Mouse (Mus musculus): ENCODE data around the gene Ust. TPM values are rescaled to one million over a fixed set of nuclear protein-coding genes. Genes with fewer than 3 reads are reported as not detected.

Gene Ust
- polyA plus RNA-seq, 1 experiment from 2014 or later, result 2.0 TPM

DNA sequence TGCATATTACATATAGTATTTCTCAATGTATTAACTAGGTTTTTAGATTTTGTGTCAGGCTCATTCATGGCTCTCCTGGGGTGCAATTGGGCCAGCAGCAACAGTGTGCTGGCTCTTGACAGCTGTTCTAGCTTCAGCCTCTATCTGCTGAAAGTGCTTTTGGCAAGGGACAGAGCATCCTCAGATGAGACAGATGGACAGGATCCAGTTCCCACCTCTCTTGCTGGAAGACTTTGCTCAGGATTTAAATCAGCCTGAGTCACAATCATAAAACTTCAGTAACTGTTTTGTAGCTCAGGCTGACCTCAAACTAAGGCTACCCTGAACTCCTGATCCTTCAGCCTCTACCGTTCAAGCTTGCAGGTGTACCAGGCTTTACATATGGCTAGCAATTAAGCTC, 219.5 kb downstream of the Ust start:
- TF ChIP-seq CTCF (IDR thresholded peaks at IDR 0.05; ENCODE audit: low read depth), result no peak
- WGBS, result 83% methylated on average over 1 of the region's 1 CpGs
- H3K9me3 ChIP-seq (ENCODE audit: control insufficient read depth), result no peaks in the 10 kb centered on the region

DNA sequence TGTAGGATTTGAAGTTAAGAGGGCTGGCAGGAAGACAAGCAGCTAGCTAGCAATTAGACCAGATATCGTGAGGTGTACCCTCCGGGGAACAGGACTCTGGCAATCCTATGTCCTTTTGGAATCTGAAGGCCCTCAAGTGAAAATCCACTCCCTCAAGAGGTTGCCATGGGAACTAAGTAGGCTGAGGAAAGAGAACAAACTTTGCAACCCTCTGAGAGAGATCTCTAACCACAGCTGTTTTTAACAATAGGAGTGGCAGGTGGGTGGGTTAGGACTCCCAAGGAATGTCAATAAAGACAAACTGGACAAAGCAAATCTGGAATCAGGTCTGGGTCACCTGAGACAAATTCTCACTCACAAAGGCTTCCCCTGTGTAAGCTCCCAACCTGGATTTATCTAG, 221.4 kb downstream of the Ust start:
- Histone ChIP-seq H3K27ac (ENCODE audit: low read depth, low read length) (no peak overlapping the region), H3K36me3 (ENCODE audit: control insufficient read depth, insufficient read depth) (no peaks in the 10 kb centered on the region), H3K9ac (ENCODE audit: low read depth, low read length) (no peak overlapping the region), H3K4me3 (ENCODE audit: low read depth, low read length) (no peak overlapping the region), H3K4me1 (replicated peaks; ENCODE audit: control insufficient read depth, insufficient read depth, low read length) (no peaks in the 10 kb centered on the region), H3K9me3 (ENCODE audit: control insufficient read depth) (no peaks in the 10 kb centered on the region), H3K4me2 (replicated peaks; ENCODE audit: low read depth) (no peak overlapping the region), H3K27me3 (replicated peaks; ENCODE audit: control insufficient read depth, insufficient read depth, low read length) (no peaks in the 10 kb centered on the region)
- no peak for ATAC-seq
- no peak for TF ChIP-seq CTCF (IDR thresholded peaks at IDR 0.05; ENCODE audit: low read depth)
- WGBS, result 25% methylated on average over 2 of the region's 2 CpGs

More for the DNA sequence above, 219.5 kb downstream of the Ust start:
- Histone ChIP-seq H3K27ac (ENCODE audit: low read depth, low read length) (no peak overlapping the region), H3K4me2 (replicated peaks; ENCODE audit: low read depth) (no peak overlapping the region), H3K27me3 (replicated peaks; ENCODE audit: control insufficient read depth, insufficient read depth, low read length) (no peaks in the 10 kb centered on the region), H3K4me3 (ENCODE audit: low read depth, low read length) (no peak overlapping the region), H3K4me1 (replicated peaks; ENCODE audit: control insufficient read depth, insufficient read depth, low read length) (no peaks in the 10 kb centered on the region), H3K9ac (ENCODE audit: low read depth, low read length) (no peak overlapping the region), H3K36me3 (ENCODE audit: control insufficient read depth, insufficient read depth) (no peaks in the 10 kb centered on the region)
- ATAC-seq, result no peak

- Histone ChIP-seq H3K4me2 (replicated peaks; ENCODE audit: low read depth) (no peak overlapping the region), H3K9me3 (ENCODE audit: control insufficient read depth) (no peaks in the 10 kb centered on the region), H3K4me1 (replicated peaks; ENCODE audit: control insufficient read depth, insufficient read depth, low read length) (no peaks in the 10 kb centered on the region), H3K36me3 (ENCODE audit: control insufficient read depth, insufficient read depth) (no peaks in the 10 kb centered on the region), H3K27me3 (replicated peaks; ENCODE audit: control insufficient read depth, insufficient read depth, low read length) (no peaks in the 10 kb centered on the region), H3K27ac (ENCODE audit: low read depth, low read length) (no peak overlapping the region), H3K9ac (ENCODE audit: low read depth, low read length) (no peak overlapping the region), H3K4me3 (ENCODE audit: low read depth, low read length) (no peak overlapping the region)
- no peak for TF ChIP-seq CTCF (IDR thresholded peaks at IDR 0.05; ENCODE audit: low read depth)
- 59% methylated on average over 5 of the region's 5 CpGs for WGBS
- no peak for ATAC-seq
These were observed 228.0 kb downstream of the Ust start for GRCm38 (mm10) chr10:8290661-8291060.

- Histone ChIP-seq H3K36me3 (ENCODE audit: control insufficient read depth, insufficient read depth) (no peaks in the 10 kb centered on the region), H3K9me3 (ENCODE audit: control insufficient read depth) (no peaks in the 10 kb centered on the region), H3K4me2 (replicated peaks; ENCODE audit: low read depth) (peak overlapping the region; percentile 38), H3K27ac (ENCODE audit: low read depth, low read length) (no peak overlapping the region), H3K4me3 (ENCODE audit: low read depth, low read length) (no peak overlapping the region), H3K9ac (ENCODE audit: low read depth, low read length) (no peak overlapping the region), H3K27me3 (replicated peaks; ENCODE audit: control insufficient read depth, insufficient read depth, low read length) (no peaks in the 10 kb centered on the region), H3K4me1 (replicated peaks; ENCODE audit: control insufficient read depth, insufficient read depth, low read length) (no peaks in the 10 kb centered on the region)
- ATAC-seq, result no peak
- TF ChIP-seq CTCF (IDR thresholded peaks at IDR 0.05; ENCODE audit: low read depth), result no peak
- 21% methylated on average over 6 of the region's 6 CpGs for WGBS
These were observed 231.3 kb downstream of the Ust start for GRCm38 (mm10) chr10:8287350-8287791.

GRCm38 (mm10) chr10:8283991-8284390, 234.6 kb downstream of the Ust start:
- H3K9me3 ChIP-seq (ENCODE audit: control insufficient read depth), result no peaks in the 10 kb centered on the region
- no peaks in the 10 kb centered on the region for H3K27me3 ChIP-seq (replicated peaks; ENCODE audit: control insufficient read depth, insufficient read depth, low read length)
- TF ChIP-seq CTCF (IDR thresholded peaks at IDR 0.05; ENCODE audit: low read depth), result no peak
- no peaks in the 10 kb centered on the region for H3K4me1 ChIP-seq (replicated peaks; ENCODE audit: control insufficient read depth, insufficient read depth, low read length)
- H3K27ac ChIP-seq (ENCODE audit: low read depth, low read length), result no peak overlapping the region
- 74% methylated on average over 3 of the region's 3 CpGs for whole genome bisulfite sequencing
- no peak overlapping the region for H3K4me2 ChIP-seq (replicated peaks; ENCODE audit: low read depth)
- no peak for ATAC-seq
- H3K4me3 ChIP-seq (ENCODE audit: low read depth, low read length), result no peak overlapping the region
- H3K9ac ChIP-seq (ENCODE audit: low read depth, low read length), result no peak overlapping the region
- no peaks in the 10 kb centered on the region for H3K36me3 ChIP-seq (ENCODE audit: control insufficient read depth, insufficient read depth)

DNA sequence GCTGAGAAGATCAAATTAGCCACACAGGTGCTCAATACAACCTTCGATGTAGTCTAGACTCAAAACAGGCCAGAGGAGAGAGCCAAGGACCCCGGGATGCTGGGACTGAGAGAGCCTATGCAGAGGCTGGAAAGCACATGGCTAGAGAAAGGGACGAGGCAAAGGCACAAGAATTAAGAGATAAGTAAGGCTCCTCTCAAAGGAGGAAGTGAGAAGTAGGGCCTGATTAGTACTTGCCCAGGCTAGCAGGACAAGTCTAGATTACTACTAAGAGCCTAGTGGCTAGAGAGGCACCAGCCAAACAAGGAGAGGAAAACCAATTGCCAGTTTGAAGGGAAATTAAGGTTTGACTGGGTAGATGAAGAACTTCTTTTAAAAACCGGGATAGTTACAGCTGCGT, 241.5 kb downstream of the Ust start:
- 78% methylated on average over 5 of the region's 5 CpGs for WGBS
- Histone ChIP-seq H3K9ac (ENCODE audit: low read depth, low read length) (no peak overlapping the region), H3K27ac (ENCODE audit: low read depth, low read length) (no peak overlapping the region), H3K27me3 (replicated peaks; ENCODE audit: control insufficient read depth, insufficient read depth, low read length) (no peaks in the 10 kb centered on the region), H3K4me2 (replicated peaks; ENCODE audit: low read depth) (no peak overlapping the region), H3K4me3 (ENCODE audit: low read depth, low read length) (no peak overlapping the region), H3K4me1 (replicated peaks; ENCODE audit: control insufficient read depth, insufficient read depth, low read length) (no peaks in the 10 kb centered on the region), H3K9me3 (ENCODE audit: control insufficient read depth) (no peaks in the 10 kb centered on the region), H3K36me3 (ENCODE audit: control insufficient read depth, insufficient read depth) (no peaks in the 10 kb centered on the region)
- no peak for ATAC-seq
- TF ChIP-seq CTCF (IDR thresholded peaks at IDR 0.05; ENCODE audit: low read depth), result no peak

DNA sequence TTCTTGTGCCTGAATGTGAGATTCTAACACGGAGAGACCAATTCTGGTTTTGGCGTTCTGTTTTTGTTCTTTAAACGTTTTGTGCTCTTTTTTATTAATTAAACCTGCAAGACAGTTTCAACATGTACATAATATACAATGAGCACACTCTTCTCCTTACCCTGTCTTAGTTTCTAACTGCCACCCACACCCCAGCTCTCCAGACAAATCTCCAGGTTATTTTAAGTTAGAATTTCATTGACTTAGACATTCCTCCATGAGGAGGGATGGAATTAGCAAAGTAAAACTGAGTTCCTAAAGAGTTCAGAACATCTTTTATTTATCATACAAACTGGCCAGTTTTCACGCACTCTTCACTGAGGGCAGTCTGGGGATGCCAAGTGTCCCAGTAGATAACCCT, 248.9 kb downstream of the Ust start:
- ATAC-seq, result no peak
- TF ChIP-seq CTCF (IDR thresholded peaks at IDR 0.05; ENCODE audit: low read depth), result no peak

More for the DNA sequence above, 248.9 kb downstream of the Ust start:
- Histone ChIP-seq H3K9ac (ENCODE audit: low read depth, low read length) (no peak overlapping the region), H3K27ac (ENCODE audit: low read depth, low read length) (no peak overlapping the region), H3K27me3 (replicated peaks; ENCODE audit: control insufficient read depth, insufficient read depth, low read length) (no peaks in the 10 kb centered on the region), H3K4me2 (replicated peaks; ENCODE audit: low read depth) (no peak overlapping the region), H3K4me3 (ENCODE audit: low read depth, low read length) (no peak overlapping the region), H3K9me3 (ENCODE audit: control insufficient read depth) (no peaks in the 10 kb centered on the region), H3K4me1 (replicated peaks; ENCODE audit: control insufficient read depth, insufficient read depth, low read length) (no peaks in the 10 kb centered on the region), H3K36me3 (ENCODE audit: control insufficient read depth, insufficient read depth) (no peaks in the 10 kb centered on the region)
- WGBS, result 90% methylated on average over 4 of the region's 4 CpGs

Data from intestine, postnatal 0 days (tissue).